Mouse (Mus musculus): ENCODE measurements at regions not wholly inside any gene's neighbourhood (a gene's known extent, or its start where the extent isn't known, plus 50 kb on each side); places are given as distances from the start of the nearest gene placed in this dataset.

DNA sequence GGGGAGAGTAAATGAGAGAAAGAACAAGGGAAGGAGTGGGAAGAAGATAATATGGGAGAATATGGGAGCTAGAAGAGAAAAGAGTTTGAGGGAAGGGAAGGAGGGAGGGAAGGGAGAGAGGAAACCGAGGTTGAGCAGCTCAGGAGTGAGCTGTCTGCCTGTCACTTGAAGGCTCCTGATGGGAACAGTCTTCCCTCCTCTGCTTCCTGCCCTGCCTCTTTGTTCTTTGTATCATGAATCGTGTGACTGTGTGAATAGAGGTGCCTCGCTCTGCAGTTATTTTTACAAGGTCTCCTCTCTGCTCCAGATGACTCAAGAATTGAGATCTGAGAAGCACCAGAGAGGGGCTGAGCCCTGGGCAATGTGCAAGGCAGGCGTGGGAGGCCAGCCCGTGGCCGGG is 92.0 kb upstream of the Mrps10 start:
- Histone ChIP-seq H3K27me3 (ENCODE audit: control insufficient read depth) (no peaks in the 10 kb centered on the region), H3K4me3 (replicated peaks) (no peak overlapping the region), H3K9me3 (ENCODE audit: control insufficient read depth, low read length) (peaks cover 3% of the 10 kb centered on the region), H3K4me1 (ENCODE audit: control insufficient read depth) (peaks cover 32% of the 10 kb centered on the region), H3K36me3 (ENCODE audit: control insufficient read depth) (no peaks in the 10 kb centered on the region)
- no peak for TF ChIP-seq TAL1 (IDR thresholded peaks at IDR 0.05; ENCODE audit: low read length)
- TF ChIP-seq GATA1 (IDR thresholded peaks at IDR 0.05; ENCODE audit: low read length), result no peak

- no peaks in the 10 kb centered on the region for H3K27me3 ChIP-seq (ENCODE audit: control insufficient read depth)
- no peak for TF ChIP-seq GATA1 (IDR thresholded peaks at IDR 0.05; ENCODE audit: low read length)
- no peak for TF ChIP-seq TAL1 (IDR thresholded peaks at IDR 0.05; ENCODE audit: low read length)
- peaks cover 3% of the 10 kb centered on the region for H3K9me3 ChIP-seq (ENCODE audit: control insufficient read depth, low read length)
- H3K36me3 ChIP-seq (ENCODE audit: control insufficient read depth), result no peaks in the 10 kb centered on the region
- H3K4me1 ChIP-seq (ENCODE audit: control insufficient read depth), result peaks cover 32% of the 10 kb centered on the region
- H3K4me3 ChIP-seq (replicated peaks), result no peak overlapping the region
Measured at GRCm38 (mm10) chr17:47275796-47276311, 92.8 kb upstream of the Mrps10 start.

GRCm38 (mm10) chr17:47273309-47273708 is 95.4 kb upstream of the Mrps10 start:
- Histone ChIP-seq H3K36me3 (ENCODE audit: control insufficient read depth) (no peaks in the 10 kb centered on the region), H3K4me1 (ENCODE audit: control insufficient read depth) (peaks cover 31% of the 10 kb centered on the region), H3K27me3 (ENCODE audit: control insufficient read depth) (no peaks in the 10 kb centered on the region), H3K9me3 (ENCODE audit: control insufficient read depth, low read length) (peaks cover 3% of the 10 kb centered on the region), H3K4me3 (replicated peaks) (no peak overlapping the region)
- TF ChIP-seq TAL1 (IDR thresholded peaks at IDR 0.05; ENCODE audit: low read length) (no peak), GATA1 (IDR thresholded peaks at IDR 0.05; ENCODE audit: low read length) (no peak)

- Histone ChIP-seq H3K4me1 (ENCODE audit: control insufficient read depth) (peaks cover 28% of the 10 kb centered on the region), H3K4me3 (replicated peaks) (no peak overlapping the region), H3K27me3 (ENCODE audit: control insufficient read depth) (no peaks in the 10 kb centered on the region), H3K9me3 (ENCODE audit: control insufficient read depth, low read length) (peaks cover 3% of the 10 kb centered on the region), H3K36me3 (ENCODE audit: control insufficient read depth) (no peaks in the 10 kb centered on the region)
- TF ChIP-seq TAL1 (IDR thresholded peaks at IDR 0.05; ENCODE audit: low read length) (no peak), GATA1 (IDR thresholded peaks at IDR 0.05; ENCODE audit: low read length) (no peak)
Measured at GRCm38 (mm10) chr17:47271979-47272677, 96.6 kb upstream of the Mrps10 start.

GRCm38 (mm10) chr17:47269053-47269891 is 99.4 kb upstream of the Mrps10 start:
- TF ChIP-seq GATA1 (IDR thresholded peaks at IDR 0.05; ENCODE audit: low read length) (no peak), TAL1 (IDR thresholded peaks at IDR 0.05; ENCODE audit: low read length) (no peak)
- H3K9me3 ChIP-seq (ENCODE audit: control insufficient read depth, low read length), result peaks cover 2% of the 10 kb centered on the region
- no peaks in the 10 kb centered on the region for H3K27me3 ChIP-seq (ENCODE audit: control insufficient read depth)
- H3K4me1 ChIP-seq (ENCODE audit: control insufficient read depth), result peaks cover 24% of the 10 kb centered on the region
- H3K36me3 ChIP-seq (ENCODE audit: control insufficient read depth), result no peaks in the 10 kb centered on the region
- no peak overlapping the region for H3K4me3 ChIP-seq (replicated peaks)

DNA sequence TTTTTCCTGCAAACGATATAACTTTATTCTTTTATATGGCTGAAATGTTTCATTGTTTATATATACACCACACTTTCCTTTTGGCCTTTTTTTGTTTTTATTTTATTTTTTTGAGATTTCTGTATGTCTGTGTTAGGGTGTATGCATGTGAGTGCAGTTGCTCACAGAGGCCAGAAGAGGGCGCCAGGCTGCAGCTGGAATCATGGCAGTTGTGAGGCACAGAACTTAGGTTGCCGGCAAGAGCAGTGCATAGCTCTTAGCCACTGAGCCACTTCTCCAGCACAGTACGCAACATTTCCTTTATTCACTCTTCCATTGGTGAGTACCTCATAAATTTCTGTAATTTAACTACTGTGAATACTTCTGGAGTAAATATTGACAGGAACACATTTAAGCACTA is 100.8 kb upstream of the Mrps10 start:
- TF ChIP-seq GATA1 (IDR thresholded peaks at IDR 0.05; ENCODE audit: low read length), result no peak
- no peak for TF ChIP-seq TAL1 (IDR thresholded peaks at IDR 0.05; ENCODE audit: low read length)

GRCm38 (mm10) chr17:47267076-47267475 is 101.6 kb upstream of the Mrps10 start:
- Histone ChIP-seq H3K27me3 (ENCODE audit: control insufficient read depth) (no peaks in the 10 kb centered on the region), H3K36me3 (ENCODE audit: control insufficient read depth) (no peaks in the 10 kb centered on the region), H3K4me1 (ENCODE audit: control insufficient read depth) (peaks cover 3% of the 10 kb centered on the region), H3K9me3 (ENCODE audit: control insufficient read depth, low read length) (peaks cover 2% of the 10 kb centered on the region), H3K4me3 (replicated peaks) (no peak overlapping the region)
- TF ChIP-seq TAL1 (IDR thresholded peaks at IDR 0.05; ENCODE audit: low read length) (no peak), GATA1 (IDR thresholded peaks at IDR 0.05; ENCODE audit: low read length) (no peak)

More for the DNA sequence above, 100.8 kb upstream of the Mrps10 start:
- peaks cover 2% of the 10 kb centered on the region for H3K9me3 ChIP-seq (ENCODE audit: control insufficient read depth, low read length)
- no peaks in the 10 kb centered on the region for H3K27me3 ChIP-seq (ENCODE audit: control insufficient read depth)
- no peak overlapping the region for H3K4me3 ChIP-seq (replicated peaks)
- H3K4me1 ChIP-seq (ENCODE audit: control insufficient read depth), result peaks cover 10% of the 10 kb centered on the region
- no peaks in the 10 kb centered on the region for H3K36me3 ChIP-seq (ENCODE audit: control insufficient read depth)

DNA sequence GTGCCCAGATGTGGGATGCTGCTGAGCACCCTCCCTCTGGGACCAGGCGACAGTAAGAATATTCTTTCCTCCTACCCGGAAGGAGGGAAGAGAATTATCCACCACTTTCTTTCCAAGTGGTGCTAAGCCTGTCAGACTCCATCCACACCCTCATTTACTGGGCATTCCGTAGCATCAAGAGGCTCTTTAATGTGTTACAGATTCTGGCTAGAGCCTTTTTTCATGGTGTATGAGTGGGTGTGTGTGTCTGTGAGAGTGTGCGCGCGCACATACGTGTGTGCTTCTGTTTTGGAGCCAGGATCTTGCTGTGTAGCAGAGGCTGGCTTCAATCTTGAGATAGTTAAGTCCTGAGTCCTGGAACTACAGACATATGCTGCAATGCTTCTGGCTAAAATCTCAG is 102.4 kb upstream of the Mrps10 start:
- no peak overlapping the region for H3K4me3 ChIP-seq (replicated peaks)
- TF ChIP-seq TAL1 (IDR thresholded peaks at IDR 0.05; ENCODE audit: low read length) (no peak), GATA1 (IDR thresholded peaks at IDR 0.05; ENCODE audit: low read length) (no peak)
- no peaks in the 10 kb centered on the region for H3K36me3 ChIP-seq (ENCODE audit: control insufficient read depth)
- H3K9me3 ChIP-seq (ENCODE audit: control insufficient read depth, low read length), result peaks cover 2% of the 10 kb centered on the region
- H3K4me1 ChIP-seq (ENCODE audit: control insufficient read depth), result no peaks in the 10 kb centered on the region
- H3K27me3 ChIP-seq (ENCODE audit: control insufficient read depth), result no peaks in the 10 kb centered on the region

DNA sequence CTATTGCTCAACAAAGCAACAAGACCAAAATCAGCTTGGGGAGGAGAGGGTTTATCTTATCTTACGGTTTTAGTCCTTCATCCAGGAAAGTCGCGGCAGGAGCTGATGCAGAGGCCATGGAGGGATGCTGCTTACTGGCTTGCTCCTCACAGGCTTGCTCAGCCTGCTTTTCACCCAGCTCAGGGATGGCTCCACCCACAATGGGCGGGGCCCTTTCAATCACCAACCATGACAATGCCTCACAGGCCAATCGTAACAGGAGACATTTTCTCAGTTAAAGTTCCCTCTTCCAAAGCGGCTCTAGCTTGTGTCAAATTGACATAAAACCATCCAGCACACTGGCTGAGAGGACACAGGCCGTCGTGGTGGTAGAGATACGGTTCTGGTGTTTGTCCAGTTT is 105.7 kb upstream of the Mrps10 start:
- TF ChIP-seq GATA1 (IDR thresholded peaks at IDR 0.05; ENCODE audit: low read length) (no peak), TAL1 (IDR thresholded peaks at IDR 0.05; ENCODE audit: low read length) (no peak)
- Histone ChIP-seq H3K4me3 (replicated peaks) (no peak overlapping the region), H3K9me3 (ENCODE audit: control insufficient read depth, low read length) (peaks cover 2% of the 10 kb centered on the region), H3K4me1 (ENCODE audit: control insufficient read depth) (no peaks in the 10 kb centered on the region), H3K36me3 (ENCODE audit: control insufficient read depth) (no peaks in the 10 kb centered on the region), H3K27me3 (ENCODE audit: control insufficient read depth) (no peaks in the 10 kb centered on the region)
